Mouse (Mus musculus) left cerebral cortex, postnatal 4 days (tissue): Measurements from ENCODE around the gene Ncln. TPM values are rescaled to one million over a fixed set of nuclear protein-coding genes. Genes with fewer than 3 reads are reported as not detected.

ENCODE experiments used
- DNase-seq: peaks from one replicate; pipeline ENCODE4 v3.0.0-alpha.2; 2022
- intact Hi-C: fragments of 180-260 bp; cut with DNase I; formaldehyde crosslinking; loops from one replicate; pipeline ENCODE4 v1.15.1; 2025
- total RNA-seq, 2 experiments: library from RNA; stranded (reverse); gene quantifications; 2 replicates each; pipeline ENCODE4 v1.2.3; 2021

Ncln gene
- 100 to 1,000 TPM; 104 to 105 TPM for total RNA-seq

- peak; percentile 99 for DNase-seq
- intact Hi-C loops, result no loop called here
Measured at GRCm38 (mm10) chr10:81496264-81496901, at the start of gene Ncln. TSS of gene Ncln (minus strand) at chr10:81496392.

GRCm38 (mm10) chr10:81545161-81545747, 49.1 kb upstream of the Ncln start, which contains the start of gene Gna11:
TSS of gene Gna11 (minus strand) at chr10:81545190.
- intact Hi-C loops, result no loop called here
- peak; percentile 100 for DNase-seq

- no peak for DNase-seq
- intact Hi-C loops, result loop anchor here (5.0 kb wide), 1 partner anchor 42 kb away; the partner anchor contains the start of gene S1pr4
Measured at GRCm38 (mm10) chr10:81544296-81545160, 48.3 kb upstream of the Ncln start.

GRCm38 (mm10) chr10:81543633-81544032, 47.4 kb upstream of the Ncln start:
- DNase-seq, result no peak
- intact Hi-C loops, result loop anchor here (5.0 kb wide), 1 partner anchor 41 kb away; the partner anchor contains the start of gene S1pr4

GRCm38 (mm10) chr10:81542727-81543460, 46.7 kb upstream of the Ncln start:
- intact Hi-C loops, result loop anchor here (5.0 kb wide), 1 partner anchor 41 kb away; the partner anchor contains the start of gene S1pr4
- no peak for DNase-seq

- DNase-seq, result no peak
- intact Hi-C loops, result loop anchor here (5.0 kb wide), 1 partner anchor 40 kb away; the partner anchor contains the start of gene S1pr4
Measured at GRCm38 (mm10) chr10:81541803-81542202, 45.6 kb upstream of the Ncln start.

GRCm38 (mm10) chr10:81541363-81541762, 45.2 kb upstream of the Ncln start:
- intact Hi-C loops, result loop anchor here (5.0 kb wide), 1 partner anchor 39 kb away; the partner anchor contains the start of gene S1pr4

GRCm38 (mm10) chr10:81538321-81539048, 42.3 kb upstream of the Ncln start:
- no peak for DNase-seq
- intact Hi-C loops, result no loop called here

More at GRCm38 (mm10) chr10:81541363-81541762, 45.2 kb upstream of the Ncln start:
- DNase-seq, result no peak

GRCm38 (mm10) chr10:81537429-81537828, 41.2 kb upstream of the Ncln start:
- no peak for DNase-seq
- intact Hi-C loops, result no loop called here

- intact Hi-C loops, result no loop called here
Measured at GRCm38 (mm10) chr10:81536734-81537133, 40.5 kb upstream of the Ncln start.

GRCm38 (mm10) chr10:81534826-81535225, 38.6 kb upstream of the Ncln start:
- intact Hi-C loops, result no loop called here
- DNase-seq, result no peak

More at GRCm38 (mm10) chr10:81536734-81537133, 40.5 kb upstream of the Ncln start:
- peak; percentile 31 for DNase-seq

- DNase-seq, result peak; percentile 59
- intact Hi-C loops, result no loop called here
Measured at GRCm38 (mm10) chr10:81526779-81527178, 30.6 kb upstream of the Ncln start.

- DNase-seq, result no peak
- intact Hi-C loops, result no loop called here
Measured at GRCm38 (mm10) chr10:81525017-81525694, 29.0 kb upstream of the Ncln start.

GRCm38 (mm10) chr10:81524051-81524605, 27.9 kb upstream of the Ncln start, which contains the start of gene Gna15:
TSS of gene Gna15 (minus strand) at chr10:81524225.
- no peak for DNase-seq
- intact Hi-C loops, result no loop called here

- no peak for DNase-seq
- intact Hi-C loops, result no loop called here
Measured at GRCm38 (mm10) chr10:81523570-81523969, 27.4 kb upstream of the Ncln start.

- DNase-seq, result no peak
- intact Hi-C loops, result no loop called here
Measured at GRCm38 (mm10) chr10:81523142-81523541, 26.9 kb upstream of the Ncln start.

GRCm38 (mm10) chr10:81519978-81520365, 23.8 kb upstream of the Ncln start:
- DNase-seq, result no peak
- intact Hi-C loops, result no loop called here

GRCm38 (mm10) chr10:81519227-81519977, 23.2 kb upstream of the Ncln start:
- intact Hi-C loops, result no loop called here

More at GRCm38 (mm10) chr10:81519227-81519977, 23.2 kb upstream of the Ncln start:
- no peak for DNase-seq
